Mouse (Mus musculus) heart, embryonic 11.5 days (tissue): ENCODE measurements at regions not wholly inside any gene's neighbourhood (a gene's known extent, or its start where the extent isn't known, plus 50 kb on each side); places are given as distances from the start of the nearest gene placed in this dataset.
A peak's percentile ranks its signal among the peaks of the same experiment; 100 is the strongest.

Experiments
- ATAC-seq: fragments of 200-750 bp; cut with Nextera tagmentation; replicated peaks from 2 replicates; pipeline ENCODE4 v1.8.0; 2017; ENCODE audit warnings: moderate library complexity; ENCODE audit not compliant: insufficient number of reproducible peaks, low FRiP score, low TSS enrichment
- H3K27ac ChIP-seq: fragments of 300-500 bp; sonication (generic); 2 replicates; pipeline ENCODE4 v1.5.1; 2014; ENCODE audit warnings: mild to moderate bottlenecking, low read depth, low read length
- H3K27me3 ChIP-seq: fragments of 300-500 bp; sonication (generic); 2 replicates; pipeline ENCODE4 v1.6.1; 2014; ENCODE audit warnings: mild to moderate bottlenecking, low read length, mixed read lengths; ENCODE audit not compliant: control insufficient read depth, insufficient read depth
- H3K36me3 ChIP-seq: fragments of 300-500 bp; sonication (generic); 2 replicates; pipeline ENCODE4 v1.6.1; 2014; ENCODE audit warnings: mild to moderate bottlenecking, low read length, moderate library complexity, mixed read lengths; ENCODE audit not compliant: control insufficient read depth, insufficient read depth
- H3K4me1 ChIP-seq: fragments of 300-500 bp; sonication (generic); 2 replicates; pipeline ENCODE4 v1.6.1; 2014; ENCODE audit warnings: low read length; ENCODE audit not compliant: control insufficient read depth, insufficient read depth
- H3K4me2 ChIP-seq: fragments of 300-500 bp; sonication (generic); 2 replicates; pipeline ENCODE4 v1.6.1; 2014; ENCODE audit warnings: mild to moderate bottlenecking, moderate library complexity
- H3K4me3 ChIP-seq: fragments of 300-500 bp; sonication (generic); 2 replicates; pipeline ENCODE4 v1.5.1; 2014; ENCODE audit warnings: low read depth, low read length
- H3K9ac ChIP-seq: fragments of 300-500 bp; sonication (generic); 2 replicates; pipeline ENCODE4 v1.6.1; 2014; ENCODE audit warnings: mild to moderate bottlenecking, low read depth, low read length, moderate library complexity
- H3K9me3 ChIP-seq: fragments of 300-500 bp; sonication (generic); replicated peaks from 2 replicates; pipeline ENCODE4 v1.6.1; 2016; ENCODE audit warnings: low read length; ENCODE audit not compliant: control insufficient read depth
- WGBS: fragments of 180-500 bp; shearing (Covaris S2); extraction: QIAGEN DNeasy Blood & Tissue Kit; methylation state at CpG from one replicate; pipeline ENCODE4 v1.1.7; 2014; ENCODE audit not compliant: insufficient replicate concordance; 5-methylcytosine and 5-hydroxymethylcytosine counted together

- Histone ChIP-seq H3K4me3 (no peak overlapping the region), H3K27ac (0 out of 2 replicates have a peak overlapping the region, but pooled peaks have one; percentile 6), H3K4me1 (peaks cover 18% of the 10 kb centered on the region), H3K4me2 (no peak overlapping the region), H3K9me3 (no peaks in the 10 kb centered on the region), H3K9ac (no peak overlapping the region), H3K36me3 (no peaks in the 10 kb centered on the region), H3K27me3 (no peaks in the 10 kb centered on the region)
- ATAC-seq = no peak
- 65% methylated on average over 9 of the region's 9 CpGs for WGBS
These were observed 129.0 kb downstream of the Hmg20a start for GRCm38 (mm10) chr9:56547291-56547977.

GRCm38 (mm10) chr9:56549774-56550173 is 131.4 kb downstream of the Hmg20a start:
- no peak for ATAC-seq
- H3K4me3 ChIP-seq = no peak overlapping the region
- no peak overlapping the region for H3K9ac ChIP-seq
- no peaks in the 10 kb centered on the region for H3K27me3 ChIP-seq
- H3K9me3 ChIP-seq = no peaks in the 10 kb centered on the region
- H3K4me1 ChIP-seq = peaks cover 16% of the 10 kb centered on the region
- H3K27ac ChIP-seq = no peak overlapping the region
- 44% methylated on average over 8 of the region's 8 CpGs for WGBS
- H3K36me3 ChIP-seq = no peaks in the 10 kb centered on the region
- no peak overlapping the region for H3K4me2 ChIP-seq

GRCm38 (mm10) chr9:56550178-56550577 is 131.8 kb downstream of the Hmg20a start:
- 52% methylated on average over 4 of the region's 4 CpGs for WGBS
- Histone ChIP-seq H3K4me3 (no peak overlapping the region), H3K4me1 (peaks cover 13% of the 10 kb centered on the region), H3K4me2 (no peak overlapping the region), H3K27me3 (no peaks in the 10 kb centered on the region), H3K9ac (no peak overlapping the region), H3K27ac (no peak overlapping the region), H3K9me3 (no peaks in the 10 kb centered on the region), H3K36me3 (no peaks in the 10 kb centered on the region)
- ATAC-seq = no peak

GRCm38 (mm10) chr9:56551376-56552186 is 133.2 kb downstream of the Hmg20a start:
- 54% methylated on average over 11 of the region's 11 CpGs for WGBS
- H3K4me3 ChIP-seq = no peak overlapping the region
- no peak overlapping the region for H3K4me2 ChIP-seq
- peak overlapping the region; percentile 29; the same call in 1 of the 2 replicates for H3K27ac ChIP-seq
- peaks cover 10% of the 10 kb centered on the region for H3K4me1 ChIP-seq
- H3K9me3 ChIP-seq = no peaks in the 10 kb centered on the region
- no peaks in the 10 kb centered on the region for H3K36me3 ChIP-seq
- no peak for ATAC-seq
- 0 out of 2 replicates have a peak overlapping the region, but pooled peaks have one; percentile 34 for H3K9ac ChIP-seq
- no peaks in the 10 kb centered on the region for H3K27me3 ChIP-seq

GRCm38 (mm10) chr9:56552187-56552686 is 133.8 kb downstream of the Hmg20a start:
- H3K36me3 ChIP-seq = no peaks in the 10 kb centered on the region
- H3K4me3 ChIP-seq = no peak overlapping the region
- WGBS = 50% methylated on average over 6 of the region's 6 CpGs
- no peak overlapping the region for H3K4me2 ChIP-seq
- peaks cover 10% of the 10 kb centered on the region for H3K4me1 ChIP-seq
- no peak for ATAC-seq
- no peaks in the 10 kb centered on the region for H3K9me3 ChIP-seq
- no peak overlapping the region for H3K9ac ChIP-seq
- H3K27ac ChIP-seq = 0 out of 2 replicates have a peak overlapping the region, but pooled peaks have one; percentile 22
- no peaks in the 10 kb centered on the region for H3K27me3 ChIP-seq

- Histone ChIP-seq H3K36me3 (no peaks in the 10 kb centered on the region), H3K9me3 (no peaks in the 10 kb centered on the region), H3K27ac (no peak overlapping the region), H3K4me3 (no peak overlapping the region), H3K9ac (no peak overlapping the region), H3K4me2 (no peak overlapping the region), H3K4me1 (peaks cover 10% of the 10 kb centered on the region), H3K27me3 (no peaks in the 10 kb centered on the region)
- peak; percentile 35; the same call in 1 of the 2 replicates for ATAC-seq
- 9% methylated on average over 1 of the region's 1 CpGs for WGBS
These were observed 134.4 kb downstream of the Hmg20a start for GRCm38 (mm10) chr9:56552766-56553165.

GRCm38 (mm10) chr9:56553626-56554025 is 135.2 kb downstream of the Hmg20a start:
- no peak overlapping the region for H3K4me3 ChIP-seq
- peaks cover 10% of the 10 kb centered on the region for H3K4me1 ChIP-seq
- ATAC-seq = no peak
- H3K9ac ChIP-seq = no peak overlapping the region
- H3K9me3 ChIP-seq = no peaks in the 10 kb centered on the region
- H3K36me3 ChIP-seq = no peaks in the 10 kb centered on the region
- 79% methylated on average over 13 of the region's 13 CpGs for WGBS
- H3K27me3 ChIP-seq = no peaks in the 10 kb centered on the region
- H3K4me2 ChIP-seq = no peak overlapping the region
- no peak overlapping the region for H3K27ac ChIP-seq

GRCm38 (mm10) chr9:56554096-56554495 is 135.7 kb downstream of the Hmg20a start:
- Histone ChIP-seq H3K4me2 (no peak overlapping the region), H3K4me1 (peaks cover 10% of the 10 kb centered on the region), H3K9me3 (no peaks in the 10 kb centered on the region), H3K36me3 (no peaks in the 10 kb centered on the region), H3K27ac (no peak overlapping the region), H3K9ac (no peak overlapping the region), H3K4me3 (no peak overlapping the region), H3K27me3 (no peaks in the 10 kb centered on the region)
- 51% methylated on average over 5 of the region's 6 CpGs for WGBS
- ATAC-seq = no peak
